Mouse (Mus musculus): Measurements from ENCODE around the gene Spef1.

The Spef1 gene

DNA sequence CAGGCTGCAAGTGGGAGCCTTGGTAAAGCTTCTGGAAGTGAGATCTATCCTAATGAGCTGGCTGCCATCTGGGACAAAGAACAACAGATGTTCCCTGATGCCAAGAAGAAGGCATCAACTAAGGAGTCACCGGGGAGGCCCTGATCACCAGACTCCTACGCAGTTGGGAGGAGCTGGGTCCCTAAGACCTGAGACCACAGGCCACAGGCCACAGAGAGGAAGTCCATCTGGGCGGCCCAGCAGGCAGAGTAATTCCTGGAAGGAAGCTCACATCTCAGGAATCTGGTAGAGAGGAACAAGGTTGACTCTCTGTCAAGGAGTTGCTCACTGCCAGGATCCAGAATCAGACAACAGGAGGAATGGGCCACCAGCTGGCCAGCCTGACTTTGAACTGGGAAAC is 62.9 kb downstream of the Spef1 start:
- DNase-seq (ENCODE audit: low read depth, low spot score) = no peak

Measured in A20 (cell line).